Mouse (Mus musculus) ES-Bruce4 (cell line): Measurements from ENCODE around the gene Nudt14.

Source experiments
- EP300 ChIP-seq: IDR thresholded peaks from 2 replicates; pipeline ENCODE4 v1.6.1; 2011; ENCODE audit warnings: low read depth, low read length; ENCODE audit not compliant: insufficient read depth
- POLR2A ChIP-seq: IDR thresholded peaks from one replicate; pipeline ENCODE4 v1.8.1; 2011; ENCODE audit warnings: low read length; ENCODE audit not compliant: insufficient read depth

- TF ChIP-seq EP300 (no peak), POLR2A (no peak)
These were observed 56.5 kb downstream of the Nudt14 start for GRCm38 (mm10) chr12:112885465-112885864.
